Mouse (Mus musculus) 416B (cell line): ENCODE measurements at regions not wholly inside any gene's neighbourhood (a gene's known extent, or its start where the extent isn't known, plus 50 kb on each side); places are given as distances from the start of the nearest gene placed in this dataset.

Experiments
- DNase-seq: peaks from one replicate; pipeline ENCODE4 v3.0.0; 2011; ENCODE audit warnings: low read depth

GRCm38 (mm10) chr12:107250747-107251470 lies 237.5 kb upstream of the 3110018I06Rik start:
- no peak for DNase-seq

GRCm38 (mm10) chr12:107251981-107252380 lies 236.5 kb upstream of the 3110018I06Rik start:
- DNase-seq, result no peak

GRCm38 (mm10) chr12:107262076-107262475 lies 226.4 kb upstream of the 3110018I06Rik start:
- no peak for DNase-seq

GRCm38 (mm10) chr12:107262516-107262915 lies 225.9 kb upstream of the 3110018I06Rik start:
- no peak for DNase-seq

- no peak for DNase-seq
Measured at GRCm38 (mm10) chr12:107266696-107267095, 221.7 kb upstream of the 3110018I06Rik start.

- DNase-seq, result no peak
Measured at GRCm38 (mm10) chr12:107285622-107286021, 202.8 kb upstream of the 3110018I06Rik start.

GRCm38 (mm10) chr12:107291377-107291776 lies 197.1 kb upstream of the 3110018I06Rik start:
- DNase-seq, result no peak

- DNase-seq, result no peak
Measured at GRCm38 (mm10) chr12:107307094-107307740, 181.2 kb upstream of the 3110018I06Rik start.

- DNase-seq, result no peak
Measured at GRCm38 (mm10) chr12:107315446-107315845, 173.0 kb upstream of the 3110018I06Rik start.

GRCm38 (mm10) chr12:107322861-107323260 lies 165.6 kb upstream of the 3110018I06Rik start:
- DNase-seq, result no peak

GRCm38 (mm10) chr12:107326101-107326500 lies 162.3 kb upstream of the 3110018I06Rik start:
- no peak for DNase-seq

GRCm38 (mm10) chr12:107327107-107327770 lies 161.2 kb upstream of the 3110018I06Rik start:
- no peak for DNase-seq

GRCm38 (mm10) chr12:107328986-107329385 lies 159.4 kb upstream of the 3110018I06Rik start:
- DNase-seq, result no peak

- no peak for DNase-seq
Measured at GRCm38 (mm10) chr12:107334366-107334765, 154.1 kb upstream of the 3110018I06Rik start.

GRCm38 (mm10) chr12:107335106-107335505 lies 153.3 kb upstream of the 3110018I06Rik start:
- DNase-seq, result no peak

GRCm38 (mm10) chr12:107338758-107339157 lies 149.7 kb upstream of the 3110018I06Rik start:
- no peak for DNase-seq

GRCm38 (mm10) chr12:107356211-107356610 lies 132.2 kb upstream of the 3110018I06Rik start:
- no peak for DNase-seq

GRCm38 (mm10) chr12:107356974-107357373 lies 131.5 kb upstream of the 3110018I06Rik start:
- DNase-seq, result no peak

GRCm38 (mm10) chr12:107360511-107360910 lies 127.9 kb upstream of the 3110018I06Rik start:
- no peak for DNase-seq

- no peak for DNase-seq
Measured at GRCm38 (mm10) chr12:107361606-107362005, 126.8 kb upstream of the 3110018I06Rik start.

GRCm38 (mm10) chr12:107362120-107362519 lies 126.3 kb upstream of the 3110018I06Rik start:
- no peak for DNase-seq

GRCm38 (mm10) chr12:107372254-107372653 lies 116.2 kb upstream of the 3110018I06Rik start:
- DNase-seq, result no peak
